ENCODE assay signal across 9 mouse cellular contexts in the genomic region with DNA sequence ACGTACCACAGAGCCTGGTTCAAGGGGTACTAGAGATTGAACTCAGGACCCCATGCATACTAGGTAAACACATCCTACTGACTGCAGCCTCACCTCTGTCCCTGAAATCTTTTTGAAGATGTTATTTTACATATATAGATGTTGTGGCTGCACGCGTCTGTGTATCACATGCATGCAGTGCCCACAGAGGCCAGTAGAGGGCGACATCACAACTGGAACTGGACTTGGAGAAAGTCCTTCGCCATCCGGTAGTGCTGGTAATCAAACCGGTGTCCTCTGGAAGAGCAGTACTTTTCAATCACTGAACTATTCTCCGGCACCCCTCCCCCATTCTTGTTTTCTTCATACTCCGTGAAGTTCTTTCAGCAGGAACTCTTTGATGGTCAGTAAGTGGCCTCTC. TPM values are rescaled to one million over a fixed set of nuclear protein-coding genes. Genes with fewer than 3 reads are reported as not detected.
DNase-seq lines count a peak whose midpoint lies in the region; ATAC-seq and TF ChIP-seq lines count a peak whose summit lies in the region.
"Had no signal": no experiment of that assay in that cellular context is flagged by ENCODE, and none has a peak within 500 bp of the region (broad histone marks: within the 10 kb centered on the region; RNA-seq: fewer than 3 reads in every experiment).

No protein-coding gene starts in this region.

- H3K4me3 ChIP-seq in hindbrain, embryonic 14.5 days (replicated peaks; ENCODE audit: low read length): no peak overlapping the region
- H3K4me3 ChIP-seq in hindbrain, embryonic 13.5 days: no peak overlapping the region
- no peak overlapping the region for H3K4me3 ChIP-seq in gastrocnemius, adult 2 months
- H3K4me3 ChIP-seq in liver, embryonic 11.5 days (ENCODE audit: low read depth, low read length): no peak overlapping the region
- H3K4me3 ChIP-seq: erythroblast, embryonic 14.5 days had no signal

- no peak for ATAC-seq in hindbrain, embryonic 14.5 days (ENCODE audit: low FRiP score)
- no peak for ATAC-seq in hindbrain, embryonic 13.5 days (ENCODE audit: low FRiP score)
- no peak for ATAC-seq in liver, embryonic 11.5 days (replicated peaks; ENCODE audit: low FRiP score)

- DNase-seq in hindbrain, embryonic 14.5 days (ENCODE audit: low spot score): peak; percentile 42
- peak; percentile 83 to 84 for DNase-seq in B cell, adult 2 months
- DNase-seq in R1 (ENCODE audit: low read depth, low spot score): peak; percentile 88
- DNase-seq in gastrocnemius, adult 2 months: peak; percentile 60
- DNase-seq in liver, embryonic 11.5 days (ENCODE audit: low spot score): peak; percentile 68
- peak; percentile 57 for DNase-seq in spleen, adult 12 weeks (ENCODE audit: low spot score)
- DNase-seq in Muller cell, postnatal 12 days (ENCODE audit: inconsistent ontology term): no peak

- intact Hi-C loops in gastrocnemius, adult 2 months (cut with DNase I): no loop called here

- H3K9me3 ChIP-seq in hindbrain, embryonic 14.5 days (ENCODE audit: control insufficient read depth, low read length): no peaks in the 10 kb centered on the region
- no peaks in the 10 kb centered on the region for H3K9me3 ChIP-seq in hindbrain, embryonic 13.5 days
- H3K9me3 ChIP-seq in liver, embryonic 11.5 days (ENCODE audit: control insufficient read depth, low read length): no peaks in the 10 kb centered on the region; the same call in 1 of the 2 replicates

- WGBS in hindbrain, embryonic 14.5 days: 29% methylated on average over 9 of the region's 9 CpGs
- 36% methylated on average over 9 of the region's 9 CpGs for WGBS in hindbrain, embryonic 13.5 days
- WGBS in liver, embryonic 11.5 days: 30% methylated on average over 9 of the region's 9 CpGs

- no peak overlapping the region for H3K27ac ChIP-seq in hindbrain, embryonic 14.5 days
- H3K27ac ChIP-seq in hindbrain, embryonic 13.5 days: no peak overlapping the region
- no peak overlapping the region for H3K27ac ChIP-seq in gastrocnemius, adult 2 months
- H3K27ac ChIP-seq in liver, embryonic 11.5 days (ENCODE audit: low read depth, low read length): no peak overlapping the region

- no peaks in the 10 kb centered on the region for H3K4me1 ChIP-seq in hindbrain, embryonic 14.5 days (replicated peaks; ENCODE audit: control insufficient read depth, insufficient read depth, low read length)
- no peaks in the 10 kb centered on the region for H3K4me1 ChIP-seq in hindbrain, embryonic 13.5 days (replicated peaks)
- peaks cover 3% of the 10 kb centered on the region; the same call in 1 of the 2 replicates for H3K4me1 ChIP-seq in liver, embryonic 11.5 days (replicated peaks; ENCODE audit: control insufficient read depth, insufficient read depth, low read length)

- no peak overlapping the region for H3K9ac ChIP-seq in hindbrain, embryonic 14.5 days
- H3K9ac ChIP-seq in hindbrain, embryonic 13.5 days: no peak overlapping the region
- no peak overlapping the region for H3K9ac ChIP-seq in liver, embryonic 11.5 days (ENCODE audit: low read depth, low read length)

- no peaks in the 10 kb centered on the region for H3K27me3 ChIP-seq in hindbrain, embryonic 14.5 days (ENCODE audit: control insufficient read depth, insufficient read depth, low read length)
- H3K27me3 ChIP-seq in hindbrain, embryonic 13.5 days: peaks cover 6% of the 10 kb centered on the region; the same call in 1 of the 2 replicates
- no peaks in the 10 kb centered on the region; the same call in 1 of the 2 replicates for H3K27me3 ChIP-seq in liver, embryonic 11.5 days (replicated peaks; ENCODE audit: control insufficient read depth, insufficient read depth, low read length)

- H3K36me3 ChIP-seq in hindbrain, embryonic 14.5 days (replicated peaks; ENCODE audit: control insufficient read depth, insufficient read depth): no peaks in the 10 kb centered on the region
- H3K36me3 ChIP-seq in hindbrain, embryonic 13.5 days: peaks cover 4% of the 10 kb centered on the region
- no peaks in the 10 kb centered on the region for H3K36me3 ChIP-seq in liver, embryonic 11.5 days (ENCODE audit: control insufficient read depth, insufficient read depth, low read length)

- TF ChIP-seq CTCF in gastrocnemius, adult 2 months (IDR thresholded peaks at IDR 0.05): peak; percentile 85

- H3K4me2 ChIP-seq in hindbrain, embryonic 14.5 days (replicated peaks): no peak overlapping the region
- H3K4me2 ChIP-seq in hindbrain, embryonic 13.5 days: no peak overlapping the region
- H3K4me2 ChIP-seq in liver, embryonic 11.5 days: no peak overlapping the region

RNA-seq across cellular contexts. Expression of a gene that starts 24.4 kb away (rescaled TPM):
- 5.9 and 6.9 TPM in 2 replicates for polyA plus RNA-seq in hindbrain, embryonic 14.5 days (2014; fragmentation: Nextera tagmentation; extraction: Ambion mirVana)
- polyA plus RNA-seq in hindbrain, embryonic 13.5 days (2015; fragmentation: Nextera tagmentation; extraction: Ambion mirVana): 2.5 and 3.1 TPM in 2 replicates
- 10 to 100 TPM; 15.5 to 20.1 TPM for total RNA-seq in gastrocnemius, adult 2 months (2021)
- 10.8 and 11.3 TPM in 2 replicates for polyA plus RNA-seq in liver, embryonic 11.5 days (2014; fragmentation: Nextera tagmentation; extraction: Ambion mirVana)

RNA-seq across cellular contexts. Expression of a gene that starts 31.5 kb away (rescaled TPM):
- polyA plus RNA-seq in hindbrain, embryonic 14.5 days (2014; fragmentation: Nextera tagmentation; extraction: Ambion mirVana): 9.7 and 11.1 TPM in 2 replicates
- polyA plus RNA-seq in hindbrain, embryonic 13.5 days (2015; fragmentation: Nextera tagmentation; extraction: Ambion mirVana): 17.8 and 18.0 TPM in 2 replicates
- under 1 TPM; 0.17 to 0.41 TPM for total RNA-seq in gastrocnemius, adult 2 months (2021)
- 9.7 and 9.9 TPM in 2 replicates for polyA plus RNA-seq in liver, embryonic 11.5 days (2014; fragmentation: Nextera tagmentation; extraction: Ambion mirVana)

RNA-seq across cellular contexts. Expression of a gene that starts 52.7 kb away (rescaled TPM):
- 1.2 and 1.8 TPM in 2 replicates for polyA plus RNA-seq in hindbrain, embryonic 14.5 days (2014; fragmentation: Nextera tagmentation; extraction: Ambion mirVana)
- 1.1 and 1.2 TPM in 2 replicates for polyA plus RNA-seq in hindbrain, embryonic 13.5 days (2015; fragmentation: Nextera tagmentation; extraction: Ambion mirVana)
- total RNA-seq in gastrocnemius, adult 2 months (2021): 1 to 10 TPM; 1.9 to 2.1 TPM
- 1.8 and 2.0 TPM in 2 replicates for polyA plus RNA-seq in liver, embryonic 11.5 days (2014; fragmentation: Nextera tagmentation; extraction: Ambion mirVana)
